Mouse (Mus musculus) lung, postnatal 0 days (tissue): ENCODE results near the gene Naa80.

Experiments used
- CTCF ChIP-seq: IDR thresholded peaks from 2 replicates; pipeline ENCODE4 v1.5.1; 2016; ENCODE audit warnings: antibody characterized with exemption, mild to moderate bottlenecking
- EP300 ChIP-seq: IDR thresholded peaks from 2 replicates; pipeline ENCODE4 v1.6.1; 2016; ENCODE audit warnings: antibody characterized with exemption, mild to moderate bottlenecking, control low read depth

DNA sequence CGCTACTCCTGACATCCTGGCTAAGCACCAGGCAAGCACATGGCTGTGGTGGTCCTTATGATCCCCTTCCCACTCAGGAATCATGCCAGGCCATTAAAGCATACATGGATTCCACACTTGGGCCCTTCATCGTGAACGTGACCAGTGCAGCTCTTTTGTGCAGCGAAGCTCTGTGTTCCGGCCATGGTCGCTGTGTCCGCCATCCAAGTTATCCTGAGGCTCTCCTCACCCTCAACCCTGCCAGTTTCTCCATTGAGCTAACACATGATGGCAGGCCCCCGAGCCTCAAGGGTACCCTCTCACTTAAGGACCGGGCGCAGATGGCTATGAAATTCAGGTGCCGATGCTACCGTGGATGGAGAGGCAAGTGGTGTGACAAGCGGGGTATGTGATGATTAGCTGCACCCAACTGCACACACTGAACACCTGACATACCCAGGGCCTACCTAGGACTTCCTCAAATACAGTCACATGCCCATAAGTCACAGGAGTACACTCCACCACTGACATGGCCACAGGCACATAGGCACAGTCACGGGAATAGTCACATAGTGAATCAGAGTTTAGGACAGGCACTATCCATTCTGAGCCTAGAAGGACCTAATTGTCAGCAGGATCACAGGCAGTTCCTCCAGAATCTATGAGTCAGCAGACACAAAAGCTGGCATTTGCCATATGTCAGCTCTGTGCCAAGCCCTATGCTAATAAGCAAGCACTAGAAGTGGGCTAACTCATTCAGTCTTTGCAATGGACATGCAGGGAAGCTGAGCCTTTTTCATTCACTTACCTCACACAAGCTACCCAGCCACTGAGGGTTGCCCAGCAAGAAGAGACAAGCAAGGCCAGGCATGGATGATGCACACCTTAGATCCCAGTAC lies 575 bp downstream of the Naa80 start:
- no peak for TF ChIP-seq CTCF
- TF ChIP-seq EP300 = no peak
